Mouse (Mus musculus) neural tube, embryonic 15.5 days (tissue): ENCODE data around the gene Slf2. TPM values are rescaled to one million over a fixed set of nuclear protein-coding genes. Genes with fewer than 3 reads are reported as not detected.

Source experiments
- ATAC-seq: fragments of 200-750 bp; cut with Nextera tagmentation; 2 replicates; pipeline ENCODE4 v1.8.0; 2017; ENCODE audit warnings: mild to moderate bottlenecking, moderate TSS enrichment, moderate library complexity; ENCODE audit not compliant: low FRiP score
- H3K27ac ChIP-seq: fragments of 300-500 bp; sonication (generic); replicated peaks from 2 replicates; pipeline ENCODE4 v1.5.1; 2015; ENCODE audit warnings: mild to moderate bottlenecking, inconsistent platforms
- H3K27me3 ChIP-seq: fragments of 300-500 bp; sonication (generic); replicated peaks from 2 replicates; pipeline ENCODE4 v1.6.1; 2015; ENCODE audit warnings: inconsistent platforms
- H3K36me3 ChIP-seq: fragments of 300-500 bp; sonication (generic); 2 replicates; pipeline ENCODE4 v1.6.1; 2015; ENCODE audit warnings: inconsistent platforms
- H3K4me1 ChIP-seq: fragments of 300-500 bp; sonication (generic); 2 replicates; pipeline ENCODE4 v1.6.1; 2015; ENCODE audit warnings: inconsistent platforms
- H3K4me2 ChIP-seq: fragments of 300-500 bp; sonication (generic); 2 replicates; pipeline ENCODE4 v1.6.1; 2015; ENCODE audit warnings: inconsistent platforms, mild to moderate bottlenecking, moderate library complexity
- H3K4me3 ChIP-seq: fragments of 300-500 bp; sonication (generic); replicated peaks from 2 replicates; pipeline ENCODE4 v1.5.1; 2015; ENCODE audit warnings: mild to moderate bottlenecking, inconsistent platforms
- H3K9ac ChIP-seq: fragments of 300-500 bp; sonication (generic); replicated peaks from 2 replicates; pipeline ENCODE4 v1.6.1; 2015; ENCODE audit warnings: mild to moderate bottlenecking, inconsistent platforms
- H3K9me3 ChIP-seq: fragments of 300-500 bp; sonication (generic); replicated peaks from 2 replicates; pipeline ENCODE4 v1.6.1; 2016; ENCODE audit warnings: inconsistent platforms
- WGBS: fragments of 180-500 bp; shearing (Covaris S2); methylation state at CpG from one replicate; pipeline ENCODE4 v1.1.7; 2015; ENCODE audit warnings: mixed read lengths; 5-methylcytosine and 5-hydroxymethylcytosine counted together
- polyA plus RNA-seq: library from polyadenylated mRNA; unstranded; fragments of >200 nt; fragmentation: Nextera tagmentation; extraction: Ambion mirVana; gene quantifications from 2 replicates; pipeline ENCODE4 v1.2.1, GENCODE M21; 2015

Slf2 gene
- polyA plus RNA-seq, 1 experiment from 2014 or later = 28.4 TPM

DNA sequence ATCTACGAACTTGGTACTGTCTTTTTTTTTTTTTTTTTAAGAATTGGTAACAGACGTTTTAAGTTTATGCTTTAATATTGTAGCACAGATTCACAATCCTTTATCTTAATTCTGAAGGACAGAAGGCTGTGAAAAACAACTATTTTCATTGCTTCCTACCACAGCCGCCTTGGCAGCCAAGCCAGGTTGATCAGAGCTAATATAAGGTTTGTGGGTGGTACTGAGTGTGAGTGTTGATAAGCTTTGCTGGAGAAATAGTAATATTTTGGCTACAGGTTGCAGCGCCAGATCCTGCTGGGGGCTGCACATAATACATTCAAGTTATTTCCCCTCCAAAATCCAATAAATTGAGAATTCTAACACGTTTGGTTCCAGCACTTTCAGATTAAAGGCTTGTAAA, 1.1 kb downstream of the Slf2 start:
- H3K27ac ChIP-seq = no peak overlapping the region
- 57% methylated on average over 5 of the region's 5 CpGs for WGBS
- peaks cover 20% of the 10 kb centered on the region for H3K36me3 ChIP-seq
- no peak overlapping the region for H3K9ac ChIP-seq
- ATAC-seq = no peak
- no peaks in the 10 kb centered on the region for H3K9me3 ChIP-seq
- peaks cover 22% of the 10 kb centered on the region for H3K4me1 ChIP-seq
- H3K27me3 ChIP-seq = no peaks in the 10 kb centered on the region
- peak overlapping the region; percentile 21 for H3K4me3 ChIP-seq
- peak overlapping the region; percentile 70 for H3K4me2 ChIP-seq

DNA sequence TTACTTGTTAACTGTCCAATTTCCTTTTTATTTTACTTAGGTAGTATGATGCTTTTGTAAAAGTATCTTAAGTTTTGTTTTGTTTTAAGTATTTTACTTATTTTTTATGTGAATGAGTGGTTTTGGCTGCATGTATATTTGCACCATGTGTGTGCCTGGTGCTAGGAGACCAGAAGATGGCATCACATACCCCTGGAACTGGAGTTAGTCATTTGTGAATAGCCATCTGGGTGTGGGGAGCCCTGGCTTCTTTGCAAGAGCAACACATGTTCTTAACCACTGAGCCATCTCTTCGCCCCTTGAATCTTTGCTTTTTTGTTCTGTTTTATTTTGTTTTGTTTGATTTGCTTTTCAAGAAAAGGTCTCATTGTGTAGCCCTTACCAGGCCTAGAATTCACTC, 2.2 kb downstream of the Slf2 start:
- Histone ChIP-seq H3K4me1 (peaks cover 22% of the 10 kb centered on the region), H3K4me2 (peak overlapping the region; percentile 13; the same call in 1 of the 2 replicates), H3K27ac (no peak overlapping the region), H3K27me3 (no peaks in the 10 kb centered on the region), H3K9ac (no peak overlapping the region), H3K4me3 (no peak overlapping the region), H3K36me3 (peaks cover 22% of the 10 kb centered on the region), H3K9me3 (no peaks in the 10 kb centered on the region)
- ATAC-seq = no peak
- 94% methylated on average over 1 of the region's 1 CpGs for WGBS

DNA sequence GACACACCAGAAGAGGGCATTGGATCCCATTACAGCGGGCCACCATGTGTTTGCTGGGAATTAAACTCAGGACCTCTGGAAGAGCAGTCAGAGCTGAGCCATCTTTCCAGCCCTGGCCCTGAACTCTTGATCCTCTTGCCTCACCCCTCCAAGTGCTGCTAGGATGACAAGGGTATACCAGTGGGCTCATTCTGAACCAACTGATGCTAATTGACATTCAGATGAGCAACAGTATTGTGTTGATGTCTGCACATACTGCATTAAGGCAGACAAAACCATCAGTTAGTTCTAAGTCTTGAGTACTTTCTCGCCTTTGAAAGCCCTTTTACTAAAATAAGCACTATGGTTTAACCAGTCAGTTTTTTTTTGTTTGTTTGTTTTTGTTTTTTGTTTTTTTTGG, 28.7 kb downstream of the Slf2 start:
- no peak for ATAC-seq
- H3K4me2 ChIP-seq = no peak overlapping the region
- no peaks in the 10 kb centered on the region for H3K4me1 ChIP-seq
- no peaks in the 10 kb centered on the region for H3K27me3 ChIP-seq
- H3K9ac ChIP-seq = no peak overlapping the region
- H3K9me3 ChIP-seq = no peaks in the 10 kb centered on the region
- H3K4me3 ChIP-seq = no peak overlapping the region
- H3K36me3 ChIP-seq = peaks cover 74% of the 10 kb centered on the region
- no peak overlapping the region for H3K27ac ChIP-seq
- WGBS = 99% methylated on average over 2 of the region's 2 CpGs

DNA sequence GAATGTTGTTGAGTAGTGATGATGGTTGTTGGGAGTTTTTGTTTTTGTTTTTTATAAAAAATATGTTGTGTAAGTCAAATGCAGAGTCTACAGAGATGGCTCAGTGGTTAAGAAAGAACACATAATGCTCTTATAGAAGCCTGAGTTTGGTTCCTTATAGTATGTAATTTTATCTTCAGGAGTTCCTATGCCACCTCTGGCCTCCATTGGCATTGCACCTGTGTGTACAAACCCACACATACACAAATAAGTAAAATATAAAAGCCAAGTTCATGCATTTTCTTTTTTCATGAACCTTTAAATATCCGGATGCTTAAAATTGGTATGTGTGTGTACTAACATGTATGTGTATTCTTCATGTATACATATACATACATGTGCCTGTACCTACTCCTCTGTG, 35.0 kb downstream of the Slf2 start:
- no peaks in the 10 kb centered on the region for H3K27me3 ChIP-seq
- H3K4me1 ChIP-seq = no peaks in the 10 kb centered on the region
- no peak overlapping the region for H3K4me3 ChIP-seq
- WGBS = 100% methylated on average over 1 of the region's 1 CpGs
- H3K36me3 ChIP-seq = peaks cover 76% of the 10 kb centered on the region
- no peaks in the 10 kb centered on the region for H3K9me3 ChIP-seq
- H3K9ac ChIP-seq = no peak overlapping the region
- no peak overlapping the region for H3K4me2 ChIP-seq
- H3K27ac ChIP-seq = no peak overlapping the region
- ATAC-seq = no peak

DNA sequence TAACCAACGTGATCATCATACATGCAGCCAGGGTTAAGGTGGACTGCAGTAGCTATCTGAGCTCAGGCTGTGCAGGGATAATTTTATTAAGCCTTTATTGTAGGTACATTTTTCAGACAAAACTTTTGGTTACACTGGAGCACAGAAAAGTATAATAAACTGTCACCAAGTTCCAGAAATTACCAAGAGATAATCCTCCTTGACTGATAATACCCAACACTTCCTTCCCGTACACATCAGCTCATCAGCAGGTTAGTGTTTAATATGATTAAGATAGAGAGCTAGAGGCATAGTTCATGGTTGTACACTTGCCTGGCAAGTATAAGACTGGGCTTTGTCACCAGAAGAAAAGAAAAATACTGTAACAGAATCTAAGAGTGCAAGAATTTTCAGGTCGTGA, 37.4 kb downstream of the Slf2 start:
- no peak overlapping the region for H3K4me2 ChIP-seq
- no peaks in the 10 kb centered on the region for H3K27me3 ChIP-seq
- 89% methylated on average over 3 of the region's 3 CpGs for WGBS
- no peak overlapping the region for H3K27ac ChIP-seq
- H3K4me1 ChIP-seq = no peaks in the 10 kb centered on the region
- peaks cover 81% of the 10 kb centered on the region for H3K36me3 ChIP-seq
- H3K9ac ChIP-seq = no peak overlapping the region
- no peak overlapping the region for H3K4me3 ChIP-seq
- ATAC-seq = no peak
- no peaks in the 10 kb centered on the region for H3K9me3 ChIP-seq

DNA sequence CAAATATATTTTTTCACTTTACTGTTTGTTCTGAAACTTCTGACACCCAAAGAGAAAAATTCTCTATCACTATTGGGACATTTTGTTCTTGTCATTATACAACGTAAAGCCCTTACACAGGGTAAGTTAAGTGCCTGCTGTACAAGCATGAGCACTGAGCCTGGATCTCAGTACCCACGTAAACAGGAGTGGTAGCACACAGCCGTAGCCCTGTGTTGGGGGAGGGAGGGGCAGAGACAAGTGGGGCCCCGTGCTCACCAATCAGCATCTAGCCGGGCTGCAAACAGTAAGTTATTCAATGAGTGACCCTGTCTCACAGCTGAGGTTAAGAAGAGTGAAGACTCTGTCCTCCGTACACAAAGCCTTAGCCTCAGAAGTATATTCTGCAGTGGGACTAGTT, 45.7 kb downstream of the Slf2 start:
- H3K4me3 ChIP-seq = no peak overlapping the region
- H3K36me3 ChIP-seq = peaks cover 89% of the 10 kb centered on the region
- WGBS = 78% methylated on average over 6 of the region's 6 CpGs
- ATAC-seq = no peak
- no peak overlapping the region for H3K9ac ChIP-seq
- H3K27me3 ChIP-seq = no peaks in the 10 kb centered on the region
- H3K27ac ChIP-seq = no peak overlapping the region
- H3K4me1 ChIP-seq = no peaks in the 10 kb centered on the region
- H3K4me2 ChIP-seq = no peak overlapping the region
- no peaks in the 10 kb centered on the region for H3K9me3 ChIP-seq

DNA sequence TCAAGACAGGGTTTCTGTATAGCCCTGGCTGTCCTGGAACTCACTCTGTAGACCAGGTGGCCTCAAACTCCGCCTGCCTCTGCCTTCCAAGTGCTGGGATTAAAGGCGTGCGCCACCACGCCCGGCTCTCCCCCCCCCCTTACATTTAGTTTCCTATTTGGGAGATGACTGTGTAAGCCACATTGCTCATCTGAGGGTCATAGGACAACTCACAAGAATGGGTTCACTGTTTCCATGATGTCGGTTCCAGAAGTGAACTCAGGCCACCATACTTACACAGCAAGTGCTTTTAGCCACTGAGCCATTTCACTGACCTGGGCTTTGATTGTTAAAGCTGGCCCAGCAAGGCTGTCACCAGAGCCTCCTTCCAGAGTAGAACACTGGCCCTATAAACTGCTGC, 46.2 kb downstream of the Slf2 start:
- H3K27ac ChIP-seq = no peak overlapping the region

DNA sequence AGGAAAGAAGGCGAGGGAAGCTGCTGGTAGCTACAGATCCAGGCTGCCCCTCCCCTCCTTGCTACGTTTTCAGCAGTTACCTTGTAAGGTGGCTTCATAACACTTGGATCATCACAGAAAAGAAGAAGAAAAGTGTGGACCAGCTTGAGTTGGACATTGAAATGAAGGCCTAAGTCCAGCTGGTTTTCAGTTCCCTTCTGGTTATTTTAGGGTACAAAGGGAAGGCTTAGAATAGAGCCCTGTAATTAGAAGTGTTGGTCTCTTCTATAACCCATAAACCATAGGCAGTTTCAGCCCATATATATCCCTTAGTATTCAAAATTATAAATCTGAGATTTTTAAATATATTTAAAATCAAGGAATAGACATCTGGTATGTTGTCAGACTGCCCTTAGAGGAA, 49.8 kb downstream of the Slf2 start:
- no peak overlapping the region for H3K4me2 ChIP-seq
- H3K9me3 ChIP-seq = no peaks in the 10 kb centered on the region
- no peak overlapping the region for H3K4me3 ChIP-seq
- H3K9ac ChIP-seq = no peak overlapping the region
- ATAC-seq = no peak
- H3K27me3 ChIP-seq = no peaks in the 10 kb centered on the region
- H3K36me3 ChIP-seq = peaks cover 56% of the 10 kb centered on the region
- no peak overlapping the region for H3K27ac ChIP-seq
- no peaks in the 10 kb centered on the region for H3K4me1 ChIP-seq
- 90% methylated on average over 2 of the region's 2 CpGs for WGBS

More for the DNA sequence above, 46.2 kb downstream of the Slf2 start:
- Histone ChIP-seq H3K9me3 (no peaks in the 10 kb centered on the region), H3K9ac (no peak overlapping the region), H3K4me1 (no peaks in the 10 kb centered on the region), H3K4me3 (no peak overlapping the region), H3K36me3 (peaks cover 88% of the 10 kb centered on the region), H3K27me3 (no peaks in the 10 kb centered on the region), H3K4me2 (no peak overlapping the region)
- no peak for ATAC-seq
- 94% methylated on average over 6 of the region's 6 CpGs for WGBS

DNA sequence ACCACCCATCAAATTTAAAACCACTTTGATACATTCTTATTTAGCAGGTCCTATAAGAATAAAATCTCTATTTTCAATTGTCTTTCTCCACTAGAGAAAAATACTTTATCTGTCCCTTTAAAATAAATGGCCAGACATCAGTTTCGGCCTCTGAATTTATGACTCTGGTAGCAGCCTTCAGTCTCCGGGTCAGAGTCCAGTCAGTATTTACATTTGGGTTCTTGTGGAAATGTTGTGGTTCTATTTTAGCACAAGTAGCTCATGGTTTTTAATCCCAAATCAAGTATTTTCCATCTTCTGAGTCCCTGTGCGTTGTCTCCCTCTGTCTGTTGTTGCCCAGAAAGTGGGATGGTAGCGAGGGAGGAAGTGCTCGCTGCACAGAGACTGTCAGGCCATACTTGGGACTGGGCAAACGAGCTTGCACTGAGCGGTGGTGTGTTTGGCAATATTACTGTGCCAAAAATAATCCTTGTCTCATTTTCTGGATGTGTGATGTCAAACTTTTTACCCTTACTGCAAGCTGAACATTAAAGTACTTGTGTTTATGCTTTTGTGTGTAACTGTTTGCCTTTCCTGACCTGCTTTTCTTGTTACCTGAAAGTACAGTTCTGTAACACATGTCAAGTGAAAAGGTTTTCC, 51.6 kb downstream of the Slf2 start:
- no peaks in the 10 kb centered on the region for H3K4me1 ChIP-seq
- 78% methylated on average over 7 of the region's 7 CpGs for whole genome bisulfite sequencing
- H3K9me3 ChIP-seq = no peaks in the 10 kb centered on the region
- ATAC-seq = no peak
- no peak overlapping the region for H3K27ac ChIP-seq
- H3K9ac ChIP-seq = no peak overlapping the region
- H3K27me3 ChIP-seq = 0 out of 2 replicates have a peak, but pooled peaks cover 2% of the 10 kb centered on the region
- H3K4me2 ChIP-seq = no peak overlapping the region
- peaks cover 38% of the 10 kb centered on the region for H3K36me3 ChIP-seq
- H3K4me3 ChIP-seq = no peak overlapping the region

DNA sequence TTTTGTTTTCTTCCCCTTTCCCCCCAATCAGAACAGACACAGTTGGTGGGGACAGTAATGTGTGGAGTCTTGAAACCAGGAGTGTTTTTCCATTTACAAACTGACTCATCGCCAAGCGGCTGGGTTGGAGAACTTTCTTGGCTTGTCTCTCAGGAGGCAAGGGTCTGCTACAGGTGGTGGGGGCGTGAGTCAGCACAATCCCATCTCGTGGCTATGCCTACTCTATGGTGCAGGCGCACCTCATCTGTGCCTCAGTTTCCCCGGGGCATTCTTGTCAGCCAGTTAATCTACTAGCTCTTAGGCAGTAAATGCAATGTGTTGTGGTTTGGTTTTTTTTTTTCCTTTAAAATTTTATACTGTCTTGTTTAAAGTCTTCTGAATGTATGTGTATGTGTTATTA, 52.4 kb downstream of the Slf2 start:
- no peak for ATAC-seq
- 94% methylated on average over 6 of the region's 6 CpGs for WGBS

DNA sequence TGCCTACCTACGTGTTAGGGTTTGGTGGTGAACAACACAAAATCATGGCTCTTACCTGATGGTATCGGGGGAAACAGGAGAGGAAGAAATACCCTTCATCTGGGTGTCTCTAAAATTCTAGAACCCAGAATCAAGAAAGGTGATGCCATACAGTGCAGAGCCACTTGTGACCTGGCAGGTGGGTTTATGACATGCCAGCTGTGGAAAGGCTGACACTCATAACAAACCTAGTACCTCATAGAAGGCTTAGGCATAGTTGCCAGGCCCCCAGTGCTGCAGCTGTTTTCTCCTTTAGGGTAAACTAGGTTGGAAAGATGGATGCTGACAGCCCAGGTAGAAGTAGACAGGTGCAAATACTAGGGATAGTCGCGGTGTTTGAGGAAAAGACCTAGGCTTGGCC, 53.5 kb downstream of the Slf2 start:
- 95% methylated on average over 4 of the region's 4 CpGs for WGBS
- no peak overlapping the region for H3K4me3 ChIP-seq

More for the DNA sequence above, 52.4 kb downstream of the Slf2 start:
- Histone ChIP-seq H3K4me2 (no peak overlapping the region), H3K9ac (no peak overlapping the region), H3K9me3 (no peaks in the 10 kb centered on the region), H3K27me3 (0 out of 2 replicates have a peak, but pooled peaks cover 2% of the 10 kb centered on the region), H3K4me1 (peaks cover 2% of the 10 kb centered on the region; the same call in 1 of the 2 replicates), H3K27ac (no peak overlapping the region), H3K36me3 (peaks cover 30% of the 10 kb centered on the region), H3K4me3 (no peak overlapping the region)

DNA sequence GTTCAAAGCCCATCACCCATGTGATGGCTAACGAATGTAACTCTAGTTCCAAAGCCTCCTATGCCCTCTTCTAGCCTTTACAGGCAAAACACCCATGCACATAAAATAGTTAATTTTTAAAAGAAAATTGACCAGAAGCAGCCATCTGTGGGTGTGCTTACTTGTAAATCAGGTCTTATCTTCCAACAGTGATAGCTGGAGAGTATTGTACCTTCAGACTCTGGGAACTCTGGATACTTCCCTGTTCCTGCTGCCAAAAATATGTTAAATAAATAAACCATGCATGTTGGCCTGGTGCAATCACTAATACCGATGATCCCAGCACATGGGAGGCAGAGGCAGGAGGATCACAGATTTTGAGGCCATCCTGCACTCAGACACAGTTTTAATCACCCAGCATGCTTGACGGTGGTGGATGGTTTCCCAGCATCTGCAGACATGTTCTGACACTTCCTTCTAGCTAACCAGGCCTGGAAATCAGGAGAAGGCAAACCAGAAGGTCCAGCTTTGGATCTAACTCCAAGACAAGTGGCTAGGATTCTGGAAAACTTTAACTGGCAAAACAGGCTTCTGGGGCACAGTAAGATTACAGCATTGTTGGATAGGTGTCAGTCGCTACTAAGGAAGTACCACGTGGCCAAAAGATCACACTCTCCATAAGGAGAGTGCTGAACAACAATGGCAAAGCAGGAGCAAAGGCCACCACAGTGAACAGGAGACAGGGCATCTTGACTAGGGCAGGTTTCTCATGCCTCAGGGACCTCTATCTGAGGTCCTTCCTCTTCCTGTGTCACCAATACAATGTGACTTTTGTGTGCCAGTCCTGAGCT, 54.4 kb downstream of the Slf2 start:
- no peak overlapping the region for H3K27ac ChIP-seq
- H3K4me2 ChIP-seq = no peak overlapping the region
- no peaks in the 10 kb centered on the region for H3K9me3 ChIP-seq
- no peak overlapping the region for H3K9ac ChIP-seq
- 68% methylated on average over 5 of the region's 5 CpGs for WGBS
- H3K4me3 ChIP-seq = no peak overlapping the region
- no peak for ATAC-seq
- H3K4me1 ChIP-seq = peaks cover 18% of the 10 kb centered on the region
- 0 out of 2 replicates have a peak, but pooled peaks cover 2% of the 10 kb centered on the region for H3K27me3 ChIP-seq
- H3K36me3 ChIP-seq = peaks cover 17% of the 10 kb centered on the region

More for the DNA sequence above, 53.5 kb downstream of the Slf2 start:
- no peaks in the 10 kb centered on the region for H3K9me3 ChIP-seq
- ATAC-seq = no peak
- no peak overlapping the region for H3K4me2 ChIP-seq
- H3K36me3 ChIP-seq = peaks cover 24% of the 10 kb centered on the region
- 0 out of 2 replicates have a peak, but pooled peaks cover 2% of the 10 kb centered on the region for H3K27me3 ChIP-seq
- H3K27ac ChIP-seq = no peak overlapping the region
- no peak overlapping the region for H3K9ac ChIP-seq
- peaks cover 8% of the 10 kb centered on the region for H3K4me1 ChIP-seq
